Mouse (Mus musculus) ES-Bruce4 (cell line): ENCODE results near the gene Ccdc82. TPM values are rescaled to one million over a fixed set of nuclear protein-coding genes. Genes with fewer than 3 reads are reported as not detected.

Source experiments
- H3K27ac ChIP-seq: 2 replicates; pipeline ENCODE4 v1.5.1; 2012; ENCODE audit warnings: low read length, inconsistent platforms; ENCODE audit not compliant: insufficient read depth
- H3K27me3 ChIP-seq: 2 replicates; pipeline ENCODE4 v1.6.1; 2012; ENCODE audit warnings: mild to moderate bottlenecking, low read length, inconsistent platforms; ENCODE audit not compliant: control insufficient read depth, poor library complexity, insufficient read depth, severe bottlenecking
- H3K36me3 ChIP-seq: 2 replicates; pipeline ENCODE4 v1.6.1; 2012; ENCODE audit warnings: inconsistent platforms, mild to moderate bottlenecking, low read length, moderate library complexity; ENCODE audit not compliant: control insufficient read depth, poor library complexity, insufficient read depth, severe bottlenecking
- H3K4me1 ChIP-seq: one replicate; pipeline ENCODE4 v1.8.1; 2011; ENCODE audit warnings: low read length; ENCODE audit not compliant: control insufficient read depth, insufficient read depth
- H3K4me3 ChIP-seq: 2 replicates; pipeline ENCODE4 v1.5.1; 2011; ENCODE audit warnings: low read depth, mild to moderate bottlenecking, low read length
- H3K9ac ChIP-seq: 2 replicates; pipeline ENCODE4 v1.6.1; 2012; ENCODE audit warnings: low read depth, mild to moderate bottlenecking, inconsistent platforms; ENCODE audit not compliant: poor library complexity, severe bottlenecking
- H3K9me3 ChIP-seq: replicated peaks from 2 replicates; pipeline ENCODE4 v1.6.1; 2012; ENCODE audit warnings: mild to moderate bottlenecking, low read length, inconsistent platforms; ENCODE audit not compliant: control insufficient read depth, poor library complexity, insufficient read depth, severe bottlenecking
- CTCF ChIP-seq: IDR thresholded peaks from one replicate; pipeline ENCODE4 v1.8.1; 2011; ENCODE audit warnings: low read depth, low read length
- EP300 ChIP-seq: IDR thresholded peaks from 2 replicates; pipeline ENCODE4 v1.6.1; 2011; ENCODE audit warnings: low read depth, low read length; ENCODE audit not compliant: insufficient read depth
- POLR2A ChIP-seq: IDR thresholded peaks from one replicate; pipeline ENCODE4 v1.8.1; 2011; ENCODE audit warnings: low read length; ENCODE audit not compliant: insufficient read depth
- polyA plus RNA-seq: library from polyadenylated mRNA; stranded (reverse); fragments of >200 nt; gene quantifications from 2 replicates; pipeline ENCODE4 v1.2.4, GENCODE M21; 2011; ENCODE audit warnings: low read depth; ENCODE audit not compliant: missing spikeins, insufficient read depth, insufficient read length

The Ccdc82 gene
- 4.8 and 5.6 TPM in 2 replicates for polyA plus RNA-seq

- TF ChIP-seq EP300 (0 out of 2 replicates have a peak, but pooled peaks have one; percentile 7), CTCF (no peak)
- peak within 1 kb of the TSS; percentile 12; the same call in 1 of the 2 replicates for H3K27ac ChIP-seq
- H3K4me1 ChIP-seq, result no peaks in the 10 kb centered on the region
- H3K9me3 ChIP-seq, result no peaks in the 10 kb centered on the region
- no peaks in the 10 kb centered on the region for H3K27me3 ChIP-seq
- peak within 1 kb of the TSS; percentile 58 for H3K4me3 ChIP-seq
- H3K9ac ChIP-seq, result peak within 1 kb of the TSS; percentile 82
- H3K36me3 ChIP-seq, result no peaks in the 10 kb centered on the region
Measured at GRCm38 (mm10) chr9:13246815-13247638, at the start of gene Ccdc82. Ccdc82 (plus strand) TSS chr9:13246955.

GRCm38 (mm10) chr9:13200079-13200478, 46.7 kb upstream of the Ccdc82 start:
- Histone ChIP-seq H3K4me3 (no peak overlapping the region), H3K9ac (no peak overlapping the region), H3K27me3 (no peaks in the 10 kb centered on the region), H3K36me3 (no peaks in the 10 kb centered on the region), H3K4me1 (no peaks in the 10 kb centered on the region), H3K27ac (no peak overlapping the region), H3K9me3 (no peaks in the 10 kb centered on the region)
- TF ChIP-seq EP300 (no peak), CTCF (no peak), POLR2A (no peak)

- peaks cover 1% of the 10 kb centered on the region; the same call in 1 of the 2 replicates for H3K27me3 ChIP-seq
- no peak overlapping the region for H3K27ac ChIP-seq
- H3K4me3 ChIP-seq, result no peak overlapping the region
- H3K4me1 ChIP-seq, result no peaks in the 10 kb centered on the region
- H3K9me3 ChIP-seq, result no peaks in the 10 kb centered on the region
- no peak for TF ChIP-seq POLR2A
- no peak for TF ChIP-seq CTCF
- no peak for TF ChIP-seq EP300
- no peaks in the 10 kb centered on the region for H3K36me3 ChIP-seq
- H3K9ac ChIP-seq, result no peak overlapping the region
Measured at GRCm38 (mm10) chr9:13203109-13203508, 43.6 kb upstream of the Ccdc82 start.

- H3K27ac ChIP-seq, result no peak overlapping the region
- H3K4me1 ChIP-seq, result no peaks in the 10 kb centered on the region
- peaks cover 1% of the 10 kb centered on the region; the same call in 1 of the 2 replicates for H3K27me3 ChIP-seq
- no peak overlapping the region for H3K4me3 ChIP-seq
- H3K9me3 ChIP-seq, result no peaks in the 10 kb centered on the region
- no peak overlapping the region for H3K9ac ChIP-seq
- no peaks in the 10 kb centered on the region for H3K36me3 ChIP-seq
- TF ChIP-seq POLR2A (no peak), EP300 (no peak), CTCF (no peak)
Measured at GRCm38 (mm10) chr9:13203681-13204080, 43.1 kb upstream of the Ccdc82 start.

- Histone ChIP-seq H3K4me1 (no peaks in the 10 kb centered on the region), H3K36me3 (no peaks in the 10 kb centered on the region), H3K27ac (no peak overlapping the region), H3K9ac (no peak overlapping the region), H3K9me3 (no peaks in the 10 kb centered on the region), H3K27me3 (peaks cover 1% of the 10 kb centered on the region; the same call in 1 of the 2 replicates), H3K4me3 (no peak overlapping the region)
- TF ChIP-seq CTCF, result no peak
- no peak for TF ChIP-seq EP300
- TF ChIP-seq POLR2A, result no peak
Measured at GRCm38 (mm10) chr9:13206369-13206768, 40.4 kb upstream of the Ccdc82 start.

GRCm38 (mm10) chr9:13225872-13226271, 20.9 kb upstream of the Ccdc82 start:
- Histone ChIP-seq H3K4me3 (no peak overlapping the region), H3K9me3 (0 out of 2 replicates have a peak, but pooled peaks cover 2% of the 10 kb centered on the region), H3K4me1 (no peaks in the 10 kb centered on the region), H3K27ac (no peak overlapping the region), H3K36me3 (no peaks in the 10 kb centered on the region), H3K9ac (no peak overlapping the region), H3K27me3 (no peaks in the 10 kb centered on the region)
- no peak for TF ChIP-seq CTCF
- no peak for TF ChIP-seq EP300
- TF ChIP-seq POLR2A, result no peak
